Mouse (Mus musculus): ENCODE data around the gene Donson. TPM values are rescaled to one million over a fixed set of nuclear protein-coding genes. Genes with fewer than 3 reads are reported as not detected.
"Not testable (repeated sequence)": the region's sequence is repeated elsewhere in the genome, so short reads cannot be mapped to it uniquely, and the experiment has no call there.

Gene Donson
- total RNA-seq, 2 experiments from 2014 or later, result 24.4 to 28.8 TPM

DNA sequence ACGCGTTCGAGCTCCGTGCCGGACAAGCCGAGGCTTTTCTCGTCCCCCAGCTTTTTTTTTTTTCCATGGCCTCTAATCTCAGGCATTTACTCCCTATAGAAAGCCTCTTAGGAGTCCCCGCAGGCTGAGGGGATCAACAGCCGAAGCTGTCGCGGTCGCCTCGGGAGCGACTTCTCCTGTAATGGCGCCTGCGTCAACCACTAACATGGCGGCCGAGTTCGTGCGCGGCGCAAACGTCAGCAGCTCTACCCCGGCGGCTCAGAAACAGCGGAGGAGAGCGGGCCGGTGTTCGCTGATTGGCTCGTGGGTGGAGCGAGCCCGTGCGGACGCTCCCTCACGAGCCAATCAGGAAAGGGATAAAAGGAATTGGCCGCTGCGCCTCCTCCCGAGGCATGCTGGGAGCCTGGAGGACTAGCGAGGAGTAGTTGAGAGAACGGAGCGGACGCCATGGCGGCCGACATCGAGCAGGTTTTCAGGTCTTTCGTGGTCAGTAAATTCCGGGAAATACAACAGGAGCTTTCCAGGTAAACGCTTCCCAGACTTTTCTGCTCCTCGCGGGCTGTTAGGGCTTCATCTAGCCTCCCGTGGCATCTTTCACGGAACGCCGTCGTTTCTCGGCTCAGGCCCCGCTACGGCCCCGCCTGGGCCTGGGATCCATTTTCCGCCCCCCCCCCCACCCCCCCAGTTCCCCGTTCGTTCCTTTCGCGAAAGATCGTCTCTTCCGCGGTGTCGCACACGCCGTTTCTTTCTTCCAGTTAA is 40.9 kb downstream of the Donson start, which contains the start of gene Son:
Gene Son (plus strand): TSS at position 46 of the 759 bp plus-strand sequence.
- H3K27ac ChIP-seq, result peak within 1 kb of the TSS; percentile 99
- H3K4me3 ChIP-seq, result peak within 1 kb of the TSS; percentile 78
- peak; percentile 97 to 98 for DNase-seq (ENCODE audit: low spot score in 2 of 2)
- no peak for TF ChIP-seq CTCF (conservative IDR thresholded peaks at IDR 0.05)

DNA sequence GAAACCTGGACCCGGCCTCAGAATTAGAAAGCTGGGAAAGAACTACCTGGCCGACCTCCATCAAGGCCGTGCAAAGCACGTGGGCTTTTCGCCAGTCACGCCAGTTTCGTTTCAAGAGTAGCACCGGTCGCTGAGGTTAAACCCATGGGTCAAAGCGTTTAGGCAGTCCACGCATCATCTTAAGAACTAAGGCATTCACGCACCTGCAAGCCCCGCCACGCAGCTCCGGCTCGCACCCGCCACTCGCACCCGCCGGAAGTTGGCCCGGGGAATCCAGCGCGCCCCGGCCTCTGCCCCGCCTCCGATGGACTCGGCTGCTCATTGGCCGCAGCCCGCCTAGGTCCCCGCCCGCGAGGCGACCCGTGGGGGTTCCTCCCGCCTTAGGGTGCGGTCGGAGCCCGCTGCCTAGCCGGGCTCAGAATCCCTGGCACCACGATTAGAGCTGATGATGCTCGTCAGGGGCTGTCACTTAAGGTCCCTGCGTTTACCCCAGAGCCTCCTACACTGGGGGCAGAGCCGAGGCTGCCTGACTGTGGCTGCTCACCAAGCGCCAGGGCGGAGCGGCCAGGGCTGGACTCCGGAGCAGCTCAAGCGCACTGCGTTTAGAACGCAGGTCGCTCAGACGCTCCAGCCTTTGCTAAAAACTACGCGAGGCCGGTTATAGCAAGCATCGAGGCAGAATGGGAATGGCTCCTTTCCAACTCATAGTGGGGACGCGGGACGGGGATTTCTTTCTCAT is 41.7 kb downstream of the Donson start, which contains the start of gene Gart:
Gene Gart (minus strand): TSS at position 272 of the 739 bp plus-strand sequence.
- H3K4me3 ChIP-seq, result peak within 1 kb of the TSS; percentile 78
- H3K27ac ChIP-seq, result peak within 1 kb of the TSS; percentile 99

DNA sequence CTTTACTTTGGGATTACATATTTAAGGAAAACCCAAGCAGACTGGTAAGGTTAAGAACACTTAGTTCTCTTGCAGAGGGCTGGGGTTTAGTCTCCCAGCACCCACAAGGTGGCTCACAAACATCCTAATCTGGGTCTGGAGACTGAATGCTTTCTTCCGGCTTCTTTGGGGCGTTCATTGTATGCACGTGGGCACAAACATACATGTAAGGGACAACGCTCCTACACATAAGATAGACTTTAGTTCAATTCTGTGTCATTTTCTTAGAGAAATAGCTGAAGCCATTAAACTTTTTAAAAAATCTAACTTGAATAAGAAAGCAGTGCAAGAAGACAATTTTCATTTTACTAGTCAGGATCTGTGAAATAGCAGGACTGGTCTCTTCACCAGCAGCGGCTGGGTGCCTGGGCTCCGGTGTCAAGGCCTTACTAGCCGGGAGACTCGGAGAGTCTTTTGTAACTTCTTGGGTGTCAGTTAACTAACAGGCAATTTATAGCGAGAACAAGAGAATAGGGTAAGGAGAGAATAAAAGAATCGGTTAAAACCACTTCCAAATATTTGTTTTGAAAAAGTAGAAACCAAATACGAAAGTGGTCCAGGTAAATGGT is 42.5 kb downstream of the Donson start:
- no peak for DNase-seq (ENCODE audit: low spot score in 2 of 2)
- TF ChIP-seq CTCF (conservative IDR thresholded peaks at IDR 0.05), result peak; percentile 24
- Histone ChIP-seq H3K4me3 (peak overlapping the region; percentile 78), H3K27ac (peak overlapping the region; percentile 99)

More for the DNA sequence above, 41.7 kb downstream of the Donson start, which contains the start of gene Gart:
- DNase-seq (ENCODE audit: low spot score in 2 of 2), result peak; percentile 94
- TF ChIP-seq CTCF (conservative IDR thresholded peaks at IDR 0.05), result no peak

DNA sequence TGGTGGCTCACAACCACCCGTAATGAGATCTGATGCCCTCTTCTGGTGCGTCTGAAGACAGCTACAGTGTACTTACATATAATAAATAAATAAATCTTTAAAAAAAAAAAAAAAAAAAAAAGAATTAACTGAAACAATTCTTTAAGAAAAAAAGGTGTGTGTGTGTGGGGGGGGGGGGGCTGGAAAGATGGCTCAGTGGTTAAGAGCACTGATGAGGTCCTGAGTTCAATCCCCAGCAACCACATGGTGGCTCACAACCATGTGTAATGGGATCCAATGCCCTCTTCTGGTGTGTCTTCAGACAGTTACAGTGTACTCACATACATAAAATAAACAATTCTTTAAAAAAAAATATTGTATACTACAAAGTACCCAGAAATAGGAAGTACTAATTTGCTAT is 43.1 kb downstream of the Donson start:
- H3K4me3 ChIP-seq; DNase-seq (ENCODE audit: low spot score in 2 of 2); H3K27ac ChIP-seq: not testable (repeated sequence)

DNA sequence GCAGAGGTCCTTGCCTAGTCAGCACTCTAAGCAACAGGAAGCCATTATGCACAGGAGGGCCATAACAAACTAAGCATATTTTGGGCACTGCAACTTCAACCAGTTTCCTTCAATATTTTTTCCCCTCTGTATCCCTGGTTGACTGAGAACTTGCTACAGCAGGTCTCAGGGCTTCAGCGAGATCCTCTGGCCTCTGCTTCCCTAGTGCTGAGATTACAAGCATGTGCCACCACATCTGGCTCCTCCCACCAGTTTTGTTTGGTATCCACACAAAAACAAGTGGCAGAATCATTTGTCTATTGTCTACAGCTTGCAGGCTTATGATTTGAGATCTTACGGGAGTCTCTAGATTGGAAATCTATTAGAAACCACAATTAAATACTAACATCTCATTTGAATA is 43.7 kb downstream of the Donson start:
- no peak for DNase-seq (ENCODE audit: low spot score in 2 of 2)
- TF ChIP-seq CTCF (conservative IDR thresholded peaks at IDR 0.05), result no peak
- Histone ChIP-seq H3K4me3 (no peak overlapping the region), H3K27ac (no peak overlapping the region)

DNA sequence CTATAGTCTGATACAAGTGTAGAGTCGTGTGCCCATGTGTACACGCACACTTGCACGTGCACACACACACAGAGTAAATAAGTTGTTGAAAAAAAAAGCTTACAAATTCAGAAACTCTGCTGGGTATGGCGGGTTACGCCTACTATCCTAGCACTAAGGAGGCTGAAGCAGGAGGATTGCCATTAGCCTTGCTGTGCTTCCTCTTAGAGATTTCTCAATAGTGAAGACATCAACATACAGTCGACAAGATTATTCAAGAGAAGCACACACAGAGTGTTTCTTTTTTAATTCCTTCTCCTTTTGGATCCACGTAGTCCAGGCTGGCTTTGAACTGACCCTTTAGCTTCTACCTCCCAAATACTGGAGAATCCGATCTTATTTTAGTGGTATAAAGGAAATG is 48.4 kb downstream of the Donson start:
- DNase-seq (ENCODE audit: low spot score in 2 of 2), result no peak
- Histone ChIP-seq H3K27ac (peak overlapping the region; percentile 48; the same call in 1 of the 2 replicates), H3K4me3 (no peak overlapping the region)
- TF ChIP-seq CTCF (conservative IDR thresholded peaks at IDR 0.05), result no peak

DNA sequence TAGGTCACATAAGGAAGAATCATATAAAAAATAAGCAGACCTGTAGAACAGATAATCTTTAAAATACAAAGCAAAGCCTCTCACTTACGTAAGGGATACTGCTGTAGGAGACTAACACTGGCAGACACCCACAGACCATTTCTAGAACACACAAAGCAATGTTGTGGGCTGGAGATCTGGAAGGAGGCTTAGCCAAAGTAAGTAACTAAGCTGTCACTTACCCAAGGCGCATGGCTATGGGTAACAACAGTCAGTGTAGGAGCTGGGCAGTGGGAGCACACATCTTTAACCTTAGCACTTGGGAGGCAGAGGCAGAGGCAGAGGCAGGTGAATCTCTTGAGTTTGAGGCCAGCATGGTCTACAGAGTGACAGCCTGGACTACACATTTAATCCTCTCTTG is 48.9 kb downstream of the Donson start:
- H3K27ac ChIP-seq, result peak overlapping the region; percentile 48
- H3K4me3 ChIP-seq, result no peak overlapping the region
- no peak for TF ChIP-seq CTCF (conservative IDR thresholded peaks at IDR 0.05)
- DNase-seq (ENCODE audit: low spot score in 2 of 2), result peak in 1 of 2 experiments; percentile 36

DNA sequence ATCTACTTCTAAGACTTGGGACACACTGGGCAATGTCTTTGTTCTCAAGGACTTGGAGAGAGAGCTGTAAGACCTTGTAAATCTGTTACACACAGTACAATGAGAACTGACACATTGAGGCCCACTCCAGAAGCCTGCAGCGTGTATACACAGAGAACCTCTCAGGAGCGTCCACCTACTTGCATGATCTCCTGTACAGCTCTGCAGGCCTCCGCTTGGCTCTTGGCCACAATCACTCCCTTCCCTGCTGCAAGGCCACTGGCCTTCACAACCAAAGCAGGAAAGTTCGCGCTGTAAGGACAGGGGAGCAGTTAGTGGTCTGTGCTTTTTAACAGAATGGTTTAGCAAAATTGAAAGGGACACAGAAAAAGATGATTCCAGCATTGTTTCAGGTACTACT is 49.4 kb downstream of the Donson start:
- H3K4me3 ChIP-seq, result no peak overlapping the region
- DNase-seq (ENCODE audit: low spot score in 2 of 2), result no peak
- TF ChIP-seq CTCF (conservative IDR thresholded peaks at IDR 0.05), result no peak
- H3K27ac ChIP-seq, result peak overlapping the region; percentile 48

DNA sequence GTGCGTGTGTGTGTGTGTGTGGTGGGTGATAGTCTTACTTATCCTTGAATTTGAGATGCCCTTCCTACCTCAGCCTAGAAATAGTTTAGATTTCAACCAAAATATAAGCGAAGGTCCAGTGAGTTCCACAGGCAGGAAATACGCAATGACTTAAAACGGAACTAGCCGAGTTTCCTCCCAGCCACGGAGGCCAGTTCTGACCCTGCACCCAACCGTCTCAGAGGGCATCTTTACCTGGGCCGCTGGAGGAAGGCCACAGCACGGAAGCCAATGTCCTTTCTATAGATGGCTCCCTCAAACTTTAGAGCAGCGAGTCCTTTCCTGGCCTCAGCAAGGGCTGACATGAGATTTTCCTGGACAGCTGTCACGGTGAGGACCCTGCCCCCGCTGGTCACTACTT is 54.9 kb downstream of the Donson start:
- no peak overlapping the region for H3K27ac ChIP-seq
- H3K4me3 ChIP-seq, result no peak overlapping the region
- DNase-seq (ENCODE audit: low spot score in 2 of 2), result no peak
- TF ChIP-seq CTCF (conservative IDR thresholded peaks at IDR 0.05), result no peak

DNA sequence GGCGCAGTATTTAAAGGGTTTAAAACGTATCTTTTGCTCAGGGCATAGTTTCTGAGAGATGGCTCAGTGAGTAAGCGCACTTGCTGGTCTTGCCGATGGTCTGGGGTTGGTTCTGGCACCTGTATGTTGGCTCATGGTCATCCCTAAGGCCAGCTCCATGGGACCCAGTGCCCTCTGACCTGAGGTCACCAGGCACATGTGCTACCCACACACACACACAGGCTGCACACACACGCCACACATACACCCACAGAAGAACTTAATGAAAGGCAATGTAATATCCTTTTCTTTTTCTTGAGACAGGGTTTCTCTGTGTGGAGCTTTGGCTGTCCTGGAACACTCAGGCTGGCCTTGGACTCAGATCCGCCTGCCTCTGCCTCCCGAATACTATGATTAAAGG is 55.6 kb downstream of the Donson start:
- Histone ChIP-seq H3K4me3 (no peak overlapping the region), H3K27ac (no peak overlapping the region)
- TF ChIP-seq CTCF (conservative IDR thresholded peaks at IDR 0.05), result no peak
- DNase-seq (ENCODE audit: low spot score in 2 of 2), result no peak

DNA sequence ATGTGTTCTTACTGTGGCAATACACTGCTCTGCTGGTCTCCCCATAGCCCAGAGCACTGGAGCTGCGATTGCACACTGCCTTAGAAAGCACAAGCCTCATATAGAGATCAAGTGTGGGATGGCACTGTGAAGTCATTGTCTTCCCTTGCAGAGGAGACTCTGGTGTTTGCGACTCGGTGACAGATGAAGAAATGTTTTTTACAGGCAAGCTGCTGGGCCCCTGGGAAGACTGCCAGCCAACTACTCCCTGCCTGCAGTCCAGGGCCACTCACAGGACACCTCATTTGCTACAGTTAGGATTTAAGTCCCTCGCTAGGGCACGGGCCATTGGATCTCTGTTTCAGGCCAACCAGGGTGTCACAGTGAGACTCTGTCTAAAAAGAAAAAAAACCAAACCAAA is 56.1 kb downstream of the Donson start:
- H3K4me3 ChIP-seq, result no peak overlapping the region
- H3K27ac ChIP-seq, result no peak overlapping the region
- no peak for TF ChIP-seq CTCF (conservative IDR thresholded peaks at IDR 0.05)
- DNase-seq (ENCODE audit: low spot score in 2 of 2), result no peak

DNA sequence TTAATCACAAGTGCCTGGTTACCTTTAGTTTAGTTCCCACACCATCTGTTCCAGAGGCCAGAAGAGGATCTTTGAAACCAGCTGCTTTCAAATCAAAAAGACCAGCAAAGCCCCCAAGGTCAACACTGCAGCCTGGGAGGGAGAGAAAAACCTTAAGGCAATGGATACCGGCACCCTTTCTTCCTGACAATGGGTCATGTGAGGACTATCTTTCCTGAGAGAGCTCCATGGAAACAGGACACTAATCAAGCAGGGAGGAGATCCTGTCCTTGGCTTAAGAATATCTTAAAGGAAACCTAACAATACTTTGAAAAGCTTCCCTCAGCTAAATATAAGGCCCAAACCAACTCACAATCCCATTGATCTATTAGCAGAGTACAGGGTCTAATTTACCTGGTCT is 58.0 kb downstream of the Donson start:
- no peak for DNase-seq (ENCODE audit: low spot score in 2 of 2)
- H3K27ac ChIP-seq, result no peak overlapping the region
- no peak overlapping the region for H3K4me3 ChIP-seq
- TF ChIP-seq CTCF (conservative IDR thresholded peaks at IDR 0.05), result no peak

DNA sequence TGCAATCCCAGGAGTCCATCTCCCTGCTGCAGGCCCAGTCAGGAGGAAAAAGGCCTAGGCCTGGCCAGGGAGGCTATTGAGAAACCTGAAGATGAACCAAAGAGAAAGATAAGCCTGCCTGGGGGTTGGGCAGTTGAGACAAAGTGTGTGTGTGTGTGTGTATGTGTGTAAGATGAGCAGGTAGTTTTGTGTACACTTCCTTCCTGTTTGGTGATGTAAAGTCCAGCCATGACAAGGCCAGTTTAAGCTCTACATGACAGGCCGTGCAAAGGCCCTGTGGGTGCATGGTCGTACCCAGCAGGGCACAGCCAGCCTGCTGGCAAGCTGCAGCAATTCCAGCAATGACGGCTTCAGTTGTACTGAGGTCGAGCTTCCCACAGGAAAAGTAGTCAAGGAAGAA is 58.8 kb downstream of the Donson start:
- no peak for DNase-seq (ENCODE audit: low spot score in 2 of 2)
- no peak overlapping the region for H3K4me3 ChIP-seq
- TF ChIP-seq CTCF (conservative IDR thresholded peaks at IDR 0.05), result no peak
- no peak overlapping the region for H3K27ac ChIP-seq
